Mouse (Mus musculus) adrenal gland, postnatal 10 days (tissue): ENCODE results near the gene Galm. TPM values are rescaled to one million over a fixed set of nuclear protein-coding genes. Genes with fewer than 3 reads are reported as not detected.

Source experiments
- DNase-seq: peaks from one replicate; pipeline ENCODE4 v3.0.0; 2021; ENCODE audit warnings: mixed read lengths
- total RNA-seq, 2 experiments: library from RNA; stranded (reverse); gene quantifications; 2 replicates each; pipeline ENCODE4 v1.2.3; 2021

Gene Galm
- total RNA-seq, 2 experiments from 2014 or later, result 24.7 to 32.1 TPM

DNA sequence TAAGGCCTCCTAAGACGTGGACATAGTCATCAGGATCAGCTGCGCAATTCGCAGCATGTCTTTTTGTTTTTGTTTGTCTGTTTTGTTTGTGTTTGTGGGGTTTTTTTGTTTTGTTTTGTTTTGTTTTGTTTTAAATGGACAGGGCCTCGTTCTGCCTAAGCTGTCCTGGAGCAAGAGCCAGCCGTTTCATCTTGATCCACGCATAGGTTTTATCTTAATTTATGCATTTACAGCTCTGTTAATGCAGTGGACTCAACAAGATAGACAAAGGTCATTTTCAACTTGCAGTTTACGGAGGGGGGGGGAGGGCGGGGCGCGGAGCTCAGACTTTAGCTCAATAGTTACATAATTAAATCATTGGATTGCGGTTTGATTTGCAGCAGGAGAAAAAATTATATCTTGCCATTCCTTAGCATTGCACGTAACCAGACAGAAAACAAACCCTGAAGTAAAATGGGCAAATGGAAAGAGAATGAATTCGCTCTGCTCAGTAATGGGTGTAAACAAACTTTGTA lies 1.3 kb downstream of the Galm start:
- no peak for DNase-seq

DNA sequence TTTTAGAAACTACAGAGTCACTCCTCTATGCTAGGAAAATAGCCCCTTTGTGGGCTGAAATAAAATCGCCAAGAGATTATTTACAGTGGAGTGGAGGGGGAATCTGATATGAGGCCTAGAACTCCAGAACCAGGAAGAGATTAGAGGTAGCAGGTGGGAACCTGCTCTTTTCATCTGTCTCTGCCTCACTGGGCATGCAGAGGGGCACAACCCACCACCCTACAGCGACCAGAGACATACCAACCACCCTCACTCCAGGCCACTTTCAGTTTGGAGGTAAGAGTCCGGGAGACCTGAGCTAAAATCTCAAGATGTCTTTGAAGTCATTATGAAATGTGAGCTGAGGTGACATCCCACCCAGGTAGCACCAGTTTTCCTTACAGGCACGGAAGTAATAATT lies 2.1 kb downstream of the Galm start:
- no peak for DNase-seq

- DNase-seq, result no peak
These were observed 3.6 kb downstream of the Galm start for GRCm38 (mm10) chr17:80130718-80131430.

DNA sequence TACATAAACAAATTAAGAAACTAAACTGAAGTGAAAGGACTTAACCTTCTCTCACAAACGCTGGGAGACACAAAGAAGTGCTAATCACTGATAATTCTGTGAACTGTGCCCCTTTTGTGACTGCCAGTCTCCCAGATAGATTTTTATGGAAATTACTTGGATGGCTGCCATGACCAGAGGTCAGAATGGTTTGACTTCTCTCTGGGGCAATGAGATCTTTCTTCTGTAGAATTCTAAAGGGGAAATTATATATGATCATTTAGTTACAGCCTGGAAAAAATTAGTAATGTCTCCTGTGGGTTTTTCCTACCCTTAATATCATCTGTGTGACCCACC lies 4.1 kb downstream of the Galm start:
- peak; percentile 27 for DNase-seq

DNA sequence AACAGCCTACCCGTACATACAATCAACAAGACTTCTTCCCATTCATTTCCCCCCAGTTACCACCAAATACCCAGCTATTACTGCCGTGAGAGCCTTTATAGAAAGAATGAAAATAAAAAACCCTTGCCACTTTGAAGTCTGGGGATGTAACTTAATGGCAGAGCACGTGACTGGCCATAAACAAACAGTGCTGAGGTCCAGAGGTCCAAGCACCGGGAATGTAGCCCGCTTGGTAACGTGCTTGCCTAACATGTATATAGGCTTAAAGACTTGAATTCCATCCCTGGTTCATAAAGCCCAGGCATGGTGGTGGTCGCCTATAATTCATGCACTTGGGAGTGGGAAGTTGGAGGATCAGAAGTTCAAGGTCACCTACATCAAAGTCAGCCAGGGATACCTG lies 4.6 kb downstream of the Galm start:
- DNase-seq, result no peak

DNA sequence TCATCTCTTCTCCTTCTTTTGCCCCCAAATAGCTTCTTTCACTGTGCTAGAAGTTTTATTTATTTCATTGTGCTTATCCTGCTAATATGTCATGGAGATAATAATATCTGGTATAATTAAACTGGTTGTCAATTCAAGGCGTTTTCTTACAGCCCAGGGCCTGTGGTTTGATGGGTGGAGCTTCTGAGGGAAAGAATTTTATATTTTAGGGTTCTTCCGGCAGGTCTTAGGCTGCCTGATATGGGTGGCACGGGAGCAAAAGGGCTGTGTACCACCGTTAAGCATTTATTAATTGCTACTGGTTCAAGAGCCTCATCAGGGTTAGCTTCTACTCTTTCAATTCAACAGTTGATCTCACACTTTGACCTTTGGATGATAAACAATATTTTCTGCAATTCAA lies 5.2 kb downstream of the Galm start:
- no peak for DNase-seq

DNA sequence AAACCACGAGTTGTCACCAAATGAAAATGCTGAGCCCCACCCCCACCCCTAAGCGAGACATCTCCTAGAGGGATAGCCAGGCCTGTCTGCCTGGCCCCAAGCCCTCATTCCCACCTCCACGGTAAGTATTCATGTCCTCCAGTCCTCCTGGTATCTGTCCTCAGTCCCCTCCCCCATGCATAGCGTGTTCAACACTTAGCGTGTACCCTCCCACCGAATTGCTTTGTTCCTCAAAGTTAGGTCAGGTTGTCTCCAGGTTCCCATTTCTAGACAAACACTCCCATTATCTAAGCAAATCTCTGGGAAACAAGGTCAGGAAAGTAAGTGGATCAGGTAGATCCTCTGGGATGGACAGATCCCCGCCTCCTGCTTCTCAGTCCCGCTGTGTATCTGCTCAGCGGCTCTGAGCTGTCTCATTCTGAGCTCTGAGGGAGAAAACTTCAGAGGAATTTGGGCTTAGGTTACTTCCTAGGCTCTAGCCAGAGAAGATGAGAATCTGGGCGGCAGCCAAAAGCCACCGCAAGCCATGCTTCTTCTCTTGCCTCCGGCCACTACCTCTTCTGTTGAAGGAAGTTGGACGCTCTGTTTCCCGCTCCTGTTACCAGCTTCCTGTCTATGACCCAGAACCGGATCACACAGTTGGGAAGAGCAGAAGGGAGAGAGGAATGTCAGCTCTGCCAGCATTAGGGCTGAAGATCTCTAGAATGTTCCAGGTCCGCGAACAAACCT lies 11.3 kb downstream of the Galm start:
- peak; percentile 34 for DNase-seq

DNA sequence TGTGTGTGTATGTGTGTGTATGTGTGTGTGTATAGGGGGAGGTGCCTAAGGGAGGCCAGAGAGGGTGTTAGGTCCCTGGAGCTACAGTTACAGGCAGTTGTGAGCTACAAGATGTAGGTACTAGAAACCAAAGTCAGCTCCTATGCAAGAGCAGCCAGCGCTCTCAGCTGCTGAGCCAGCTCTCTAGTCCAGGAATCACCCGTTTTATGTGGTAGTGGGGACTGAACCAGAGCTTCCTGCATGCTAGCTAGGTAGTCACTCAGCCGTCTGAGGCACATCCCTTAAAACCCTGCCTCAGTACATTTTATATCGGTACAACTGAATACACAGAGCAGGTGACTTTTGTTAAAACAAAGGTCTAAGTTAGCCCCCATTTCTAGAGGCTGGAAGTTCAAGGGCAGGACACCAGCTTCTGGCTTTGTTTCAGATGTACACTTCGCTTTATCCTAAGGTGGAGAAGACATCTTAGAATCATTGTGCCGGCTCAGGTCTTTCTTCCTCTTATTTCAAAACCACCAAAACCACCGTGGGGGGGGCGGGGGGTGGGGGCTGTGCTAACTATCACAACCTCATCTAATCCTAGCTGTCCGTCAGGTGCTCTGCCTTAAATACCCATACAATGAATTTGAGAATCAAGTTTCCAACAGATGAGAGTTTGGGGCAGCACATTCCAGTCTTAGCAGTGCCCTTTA lies 12.6 kb downstream of the Galm start:
- DNase-seq, result no peak

DNA sequence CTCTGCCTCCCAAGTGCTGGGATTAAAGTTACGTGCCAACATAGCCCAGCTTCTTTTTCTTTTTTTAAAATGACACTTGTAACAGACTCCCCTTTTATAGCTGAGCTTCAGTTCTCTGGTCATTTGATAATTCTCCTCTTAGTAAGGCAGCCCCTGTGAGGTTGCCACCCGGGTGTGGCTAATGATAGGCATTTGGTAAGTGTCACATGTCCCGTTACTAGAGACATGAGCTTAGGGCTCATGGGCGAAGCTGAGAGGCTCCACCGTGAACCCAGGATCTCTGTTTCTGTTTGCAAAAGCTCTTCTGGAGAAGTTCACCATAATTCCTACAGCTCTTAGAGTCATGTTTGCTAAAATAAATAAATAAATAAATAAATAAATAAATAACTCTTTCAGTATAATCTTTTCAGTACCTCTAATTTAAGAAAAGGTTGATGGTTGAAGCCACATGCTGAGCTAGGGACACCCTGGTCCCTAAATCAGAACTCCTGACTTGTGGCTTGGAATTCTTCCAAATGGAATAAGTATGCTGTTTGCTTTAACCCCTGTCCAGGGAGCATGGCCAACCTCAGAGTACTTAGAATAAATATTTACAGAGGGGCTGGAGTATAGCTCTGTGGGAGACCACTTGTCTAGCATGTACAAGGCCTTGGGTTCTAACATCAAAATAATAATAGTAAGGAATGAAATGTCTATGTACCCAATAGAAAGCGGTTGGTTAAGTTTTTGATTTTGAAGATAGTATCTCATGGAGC lies 16.4 kb downstream of the Galm start:
- no peak for DNase-seq

DNA sequence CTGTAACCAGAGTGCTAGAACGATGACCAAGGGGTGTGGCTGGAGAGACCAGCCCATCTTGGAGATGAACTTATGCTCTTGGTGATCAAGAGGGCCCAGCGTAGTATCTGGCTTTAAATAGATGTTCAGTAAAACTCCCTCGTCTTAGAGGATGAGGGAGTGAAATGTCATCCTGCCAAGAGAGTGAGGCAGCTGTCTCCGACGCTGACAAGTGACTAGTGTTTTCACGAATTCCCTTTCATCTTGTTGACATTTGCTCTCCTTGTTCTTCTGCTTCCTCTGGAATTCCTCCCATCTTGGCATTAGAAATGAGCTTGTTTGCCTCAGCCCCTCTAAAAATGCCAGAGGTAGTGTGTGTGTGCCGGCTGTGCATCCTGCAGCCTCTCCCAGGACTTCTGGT lies 17.9 kb downstream of the Galm start:
- no peak for DNase-seq

GRCm38 (mm10) chr17:80145771-80146170 lies 18.5 kb downstream of the Galm start:
- DNase-seq, result no peak

DNA sequence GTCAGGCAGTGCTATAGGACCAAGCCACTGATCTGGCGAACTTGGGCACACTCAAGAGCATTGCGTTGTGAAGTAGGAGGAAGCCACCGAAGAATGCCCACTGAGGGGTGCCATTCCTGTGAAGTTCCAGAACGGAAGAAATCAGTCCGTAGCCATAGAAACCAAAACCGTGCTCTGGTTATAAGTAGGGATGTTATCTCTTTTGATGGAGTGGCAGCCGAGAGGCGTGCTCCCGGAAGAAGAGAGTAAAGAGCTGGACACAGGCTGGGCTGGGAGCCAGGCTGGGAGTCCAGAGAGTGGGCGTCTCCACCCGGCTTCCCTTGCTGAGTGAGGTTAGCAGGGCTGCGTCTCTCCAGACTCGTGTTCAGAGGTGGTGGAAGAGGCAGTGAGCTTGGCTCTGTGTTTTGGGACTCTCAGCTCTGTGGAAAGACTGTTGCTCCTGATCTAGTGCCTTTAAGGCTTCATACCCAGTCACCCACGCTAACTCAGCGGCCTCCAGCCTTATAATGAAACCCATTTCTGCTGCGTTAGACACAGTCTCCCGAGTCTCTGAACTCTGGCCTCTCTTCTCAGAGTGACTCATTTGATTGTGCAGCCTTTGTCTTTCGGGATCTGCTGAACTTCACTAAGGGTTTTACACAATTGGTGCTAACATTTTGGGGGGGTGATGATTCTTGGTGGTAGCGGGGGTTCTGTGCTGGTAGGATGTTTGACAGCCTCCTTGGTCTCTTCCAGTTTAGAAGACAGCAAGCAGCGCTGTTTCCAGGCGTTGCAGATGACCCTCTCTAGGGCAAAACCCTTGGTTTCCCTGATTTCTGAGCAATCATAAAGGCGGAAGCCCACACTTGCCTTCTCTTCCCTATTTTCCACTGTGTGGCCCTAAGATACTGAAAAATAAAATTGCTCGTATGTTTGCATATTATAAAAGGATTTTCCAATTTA lies 21.1 kb downstream of the Galm start:
- DNase-seq, result peak; percentile 80

DNA sequence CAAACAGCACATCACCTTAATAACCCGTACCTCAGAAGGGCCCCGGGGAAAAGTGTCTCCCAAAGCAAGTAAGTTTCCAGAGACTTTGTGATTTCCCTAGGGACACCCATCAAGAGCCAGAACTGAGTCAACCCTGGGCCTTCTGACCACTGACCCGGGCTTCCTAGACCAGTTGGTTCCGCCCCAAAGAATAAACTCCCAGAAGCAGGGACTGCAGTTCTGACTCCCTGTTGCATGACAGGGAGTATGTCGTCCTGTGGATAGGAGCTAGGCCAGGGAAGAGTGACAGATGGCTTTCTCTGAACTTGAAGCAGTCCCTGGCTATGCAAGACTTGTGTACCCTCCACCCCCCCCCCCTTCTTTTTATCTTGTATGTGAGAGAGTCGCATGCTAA lies 21.7 kb downstream of the Galm start:
- DNase-seq, result no peak

DNA sequence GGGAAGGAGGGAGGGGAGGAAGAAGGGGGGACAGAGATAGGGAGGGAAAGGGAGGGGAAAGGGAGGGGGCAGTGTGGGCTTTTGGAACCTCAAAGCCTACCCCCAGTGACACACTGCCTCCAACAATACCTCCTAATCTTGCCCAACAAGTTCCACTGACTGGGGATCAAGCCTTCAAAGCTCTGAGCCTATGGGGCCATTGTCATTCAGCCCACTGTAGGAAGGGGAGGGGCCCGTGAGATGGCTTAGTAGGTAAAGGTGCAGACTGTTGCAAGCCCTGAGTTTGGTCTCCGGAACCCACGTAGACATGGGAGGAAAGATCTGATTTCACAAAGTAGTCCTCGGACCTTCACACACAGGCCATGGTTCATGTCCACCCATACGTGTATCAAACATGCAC lies 24.1 kb downstream of the Galm start:
- no peak for DNase-seq

DNA sequence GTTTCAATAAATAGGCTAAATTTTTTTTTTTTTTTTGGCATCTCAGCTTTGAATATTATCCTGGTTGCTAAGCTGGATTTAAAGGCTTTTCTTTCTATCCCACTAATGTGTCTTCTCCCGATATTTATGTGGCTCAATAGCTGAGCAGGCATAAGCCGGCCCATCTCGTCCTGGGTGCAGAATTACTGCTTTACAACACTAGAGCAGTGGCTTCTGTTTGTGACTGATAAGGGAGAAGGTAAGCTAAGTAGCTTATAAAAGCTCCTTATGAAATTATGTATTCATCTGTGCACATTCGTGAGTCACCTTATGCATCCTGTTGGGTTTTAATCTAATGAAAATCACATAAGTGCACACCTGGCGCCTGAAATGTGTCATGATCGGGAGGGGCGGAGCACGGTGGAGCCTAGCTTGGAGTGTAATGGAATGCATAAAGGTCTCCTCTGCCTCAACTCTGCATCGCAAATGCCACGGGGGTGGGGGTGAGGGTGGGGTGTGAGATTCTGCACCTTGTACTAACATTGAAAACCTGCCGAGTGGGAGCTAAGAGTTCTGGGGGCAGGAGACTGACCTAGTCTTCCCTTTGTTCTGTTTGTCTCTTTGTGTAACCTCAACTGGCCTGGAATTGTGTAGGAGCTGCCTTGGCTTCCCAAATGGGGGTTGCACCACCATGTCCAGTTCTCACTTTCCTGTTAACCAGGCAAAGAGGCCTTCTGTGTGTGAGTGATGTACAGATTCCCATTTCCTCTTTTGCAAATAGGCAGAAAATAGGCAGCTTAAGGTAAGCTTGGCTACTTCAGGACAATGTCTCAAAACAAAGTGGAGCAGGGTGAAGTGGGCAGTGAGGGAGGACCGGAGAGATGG lies 25.7 kb downstream of the Galm start:
- DNase-seq, result no peak

GRCm38 (mm10) chr17:80153631-80154030 lies 26.4 kb downstream of the Galm start:
- no peak for DNase-seq

DNA sequence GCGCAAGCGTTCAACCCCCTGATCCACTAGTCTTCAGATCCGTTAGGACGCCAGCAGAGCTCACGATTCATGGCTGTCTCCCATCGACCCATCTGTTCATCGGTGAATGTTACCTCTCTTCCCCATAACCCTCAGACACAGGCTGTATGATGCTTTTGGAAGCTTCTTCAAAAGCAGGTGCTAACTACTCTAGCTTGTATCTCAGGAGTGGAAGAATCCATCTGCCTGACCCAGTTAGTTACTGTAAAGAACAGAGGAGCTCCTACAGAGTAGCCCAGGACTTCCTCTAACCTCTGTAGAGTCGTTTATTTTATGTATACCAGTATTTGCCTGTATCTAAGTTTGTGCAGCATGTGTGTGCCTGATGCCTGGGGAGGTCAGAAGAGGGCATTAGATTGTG lies 29.6 kb downstream of the Galm start:
- no peak for DNase-seq

GRCm38 (mm10) chr17:80157489-80157888 lies 30.2 kb downstream of the Galm start:
- no peak for DNase-seq

DNA sequence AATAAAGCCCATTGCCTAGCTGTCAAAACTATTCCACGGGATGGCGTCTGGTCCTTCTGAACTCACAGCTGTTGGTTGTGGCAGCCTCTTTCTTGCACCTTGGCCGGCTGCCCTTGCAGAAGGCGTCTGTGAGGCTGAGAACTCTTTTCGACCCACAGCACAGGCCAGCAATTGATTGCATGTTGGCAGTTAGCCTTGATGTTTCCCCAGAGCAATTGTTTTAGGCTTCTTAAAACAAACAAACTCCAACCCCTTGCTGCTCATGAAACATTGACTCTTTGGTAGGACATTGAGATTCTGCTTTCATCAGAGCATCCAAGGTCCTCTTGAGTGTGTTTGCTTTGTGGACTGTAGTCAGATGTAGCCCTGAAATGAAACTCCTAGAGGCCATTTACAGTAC lies 33.2 kb downstream of the Galm start:
- DNase-seq, result peak; percentile 78

DNA sequence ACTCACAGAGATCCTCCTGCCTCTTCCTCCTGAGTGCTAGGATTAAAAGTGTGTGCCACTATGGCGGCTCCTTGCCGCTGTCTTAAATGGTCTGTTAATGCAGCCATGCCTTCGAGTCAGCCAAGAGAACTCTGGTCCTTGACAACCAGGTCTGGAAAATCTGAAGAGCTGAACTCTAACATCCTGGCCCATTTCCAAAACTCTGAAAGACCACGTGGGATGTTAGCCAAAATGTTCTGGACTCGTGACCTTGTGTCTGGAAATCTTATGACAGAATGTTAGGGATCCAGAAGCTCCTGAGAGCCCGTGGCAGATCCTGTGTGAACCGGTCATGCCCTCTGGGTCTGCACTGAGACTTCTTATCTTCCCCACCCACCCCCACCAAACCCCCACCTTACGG lies 36.7 kb downstream of the Galm start:
- peak; percentile 25 for DNase-seq
